Mouse (Mus musculus): ENCODE results near the gene Musk.

Musk gene

DNA sequence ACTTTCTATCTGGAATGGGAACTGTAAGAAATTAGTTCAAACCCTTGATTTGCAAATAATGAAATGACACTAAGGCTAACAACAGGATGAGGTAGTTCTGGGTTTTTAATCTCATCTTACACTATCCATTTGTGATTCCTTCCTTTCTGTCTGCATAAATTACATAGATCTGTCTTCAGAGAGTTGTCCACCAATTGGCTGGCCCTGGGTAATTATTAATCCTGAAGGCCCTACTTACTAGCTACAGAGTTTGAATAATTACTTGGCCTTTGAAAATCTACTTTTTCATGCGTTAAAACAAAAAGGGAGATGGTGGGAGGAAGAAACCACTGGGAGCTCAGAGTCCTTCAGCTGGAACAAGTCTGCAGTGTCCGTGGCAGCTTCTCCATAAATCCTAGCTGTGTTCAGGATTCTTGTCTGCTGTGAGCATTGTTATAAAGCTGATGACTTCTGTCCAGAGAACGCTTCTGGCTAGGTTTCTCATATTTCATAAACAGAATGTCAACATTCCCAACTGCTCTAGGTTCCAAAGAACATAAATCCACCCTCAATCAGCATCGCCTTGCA, 29.3 kb downstream of the Musk start:
- 76% methylated on average over 4 of the region's 4 CpGs for WGBS

DNA sequence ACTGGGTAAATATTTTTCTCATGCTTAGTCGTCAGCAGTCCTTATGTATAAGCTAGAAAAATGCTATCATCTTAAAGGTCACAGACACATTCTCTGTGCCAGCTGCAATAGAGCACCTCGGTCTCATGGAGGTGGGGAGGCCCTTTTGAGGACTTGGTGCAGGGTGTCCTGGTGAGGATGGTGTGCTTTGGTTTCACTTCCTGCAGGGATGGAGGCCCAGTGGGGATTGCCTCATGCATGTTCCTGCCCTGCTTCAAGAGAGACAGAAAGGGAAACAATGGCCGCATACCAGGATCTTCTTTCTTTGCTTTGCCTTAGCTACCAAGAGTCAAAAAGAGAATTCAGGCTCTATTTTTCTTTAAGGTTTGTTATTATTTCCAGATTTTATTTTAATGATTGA, 31.8 kb downstream of the Musk start:
- WGBS: 65% methylated on average over 3 of the region's 3 CpGs

DNA sequence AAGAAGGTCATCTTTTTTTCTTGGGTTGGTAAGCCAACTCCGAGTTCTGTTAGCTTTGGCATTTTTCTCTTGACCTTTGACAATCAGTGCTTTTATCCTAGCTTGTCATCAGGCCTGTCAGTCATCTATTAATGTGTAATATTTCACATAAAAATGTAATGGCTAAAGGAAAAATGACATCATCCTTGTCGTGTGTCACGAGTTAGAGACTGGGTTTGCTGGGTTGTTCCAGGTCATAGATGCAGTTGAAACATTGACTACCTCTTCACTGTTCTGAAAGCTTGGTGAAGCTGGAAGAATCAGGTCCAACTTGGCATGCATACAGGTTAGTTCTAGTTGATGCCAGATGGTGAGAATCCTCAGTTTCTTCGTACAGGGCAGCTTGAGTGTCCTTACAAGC, 34.5 kb downstream of the Musk start:
- 70% methylated on average over 4 of the region's 4 CpGs for WGBS

DNA sequence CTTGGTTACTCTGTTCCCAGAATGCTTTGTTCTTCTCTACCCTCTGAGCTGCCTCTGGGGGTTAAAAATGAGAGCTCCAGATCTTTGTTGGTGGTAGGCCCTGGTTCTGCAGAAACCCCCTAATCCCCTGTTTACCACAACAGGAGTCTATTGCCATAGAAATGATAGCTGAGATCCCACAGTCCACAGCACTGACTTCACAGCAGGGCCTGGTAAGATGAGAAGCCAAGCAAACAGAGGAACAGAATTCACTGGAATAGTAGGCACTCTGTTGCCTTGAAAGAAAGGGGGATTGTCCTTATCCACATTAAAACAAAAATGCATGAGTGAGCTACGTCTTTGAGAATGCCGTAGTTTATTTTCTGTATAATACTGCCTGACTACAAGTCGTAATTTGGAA, 41.0 kb downstream of the Musk start:
- WGBS: 65% methylated on average over 3 of the region's 3 CpGs

DNA sequence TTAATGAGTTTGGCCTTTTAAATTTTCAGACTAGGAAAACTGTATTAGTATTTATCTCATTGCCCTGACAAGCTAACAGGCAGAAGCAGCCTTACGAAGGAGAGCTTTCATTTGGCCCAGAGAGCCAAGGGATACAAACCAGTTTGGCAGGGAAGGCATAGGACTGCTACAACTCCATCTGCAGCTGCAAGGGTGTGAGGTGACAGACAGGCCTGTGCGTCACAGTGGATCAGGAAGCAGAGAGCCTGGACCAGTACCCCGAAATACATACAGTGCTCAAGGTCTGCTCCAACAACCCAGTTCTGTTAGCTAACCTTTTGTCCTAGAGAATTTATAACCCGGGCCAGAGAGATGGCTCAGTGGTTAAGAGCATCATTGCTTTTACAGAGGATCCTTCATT, 42.5 kb downstream of the Musk start:
- 79% methylated on average over 4 of the region's 4 CpGs for WGBS

DNA sequence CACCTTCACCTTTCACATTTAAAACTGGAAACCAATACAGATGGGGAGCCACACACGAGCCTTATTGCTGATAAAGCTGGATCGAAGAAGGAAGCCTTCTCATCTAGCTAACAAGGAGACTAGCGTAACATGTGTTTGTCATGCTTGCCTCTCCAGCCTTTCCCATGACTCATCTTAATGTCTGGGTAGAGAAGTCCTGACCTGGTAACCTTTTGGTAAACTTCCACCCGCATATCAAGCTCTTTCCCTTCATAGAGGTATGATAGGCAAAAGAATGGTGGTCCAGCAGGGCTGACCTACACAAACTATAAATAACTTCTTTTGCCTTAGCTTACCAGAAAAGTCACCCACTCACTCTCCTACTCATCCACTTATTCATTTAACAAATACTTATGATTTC, 44.3 kb downstream of the Musk start:
- WGBS: 95% methylated on average over 4 of the region's 4 CpGs

DNA sequence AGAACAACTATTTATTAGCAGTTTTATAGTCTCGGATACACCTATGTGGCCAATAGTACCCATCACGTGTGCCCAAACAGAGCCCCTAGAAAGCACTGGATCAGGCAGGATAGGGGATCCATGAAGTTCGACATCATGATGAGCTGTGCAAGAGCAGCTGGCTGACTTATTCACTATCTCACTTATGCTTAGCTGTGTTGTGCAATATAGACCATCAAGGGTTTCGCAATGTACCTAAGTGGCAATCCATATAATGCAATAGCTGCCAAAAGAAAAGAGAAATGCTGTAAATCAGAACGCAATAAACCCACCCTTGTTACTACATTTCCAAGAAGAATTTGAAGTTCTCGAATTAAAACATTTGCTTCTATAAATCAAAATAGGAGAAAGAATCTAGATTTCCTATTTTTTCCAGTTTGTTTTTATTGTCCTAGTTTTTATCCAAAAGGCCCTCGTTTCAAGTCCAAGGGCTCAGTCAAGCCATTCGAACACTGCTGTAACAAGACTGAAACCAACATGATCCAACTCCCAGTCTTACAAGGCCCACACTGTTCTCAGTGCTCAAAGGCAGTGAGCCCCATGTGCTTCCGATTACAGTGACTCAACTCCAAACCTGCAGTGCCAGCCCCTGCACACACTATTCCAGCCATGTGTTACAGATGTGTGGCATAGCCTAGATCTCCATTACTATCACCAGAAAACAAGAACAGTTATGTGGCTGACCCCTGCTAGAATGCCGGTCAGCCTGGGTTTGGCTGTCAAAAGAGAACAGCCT, 45.3 kb downstream of the Musk start:
- WGBS: 86% methylated on average over 10 of the region's 10 CpGs

DNA sequence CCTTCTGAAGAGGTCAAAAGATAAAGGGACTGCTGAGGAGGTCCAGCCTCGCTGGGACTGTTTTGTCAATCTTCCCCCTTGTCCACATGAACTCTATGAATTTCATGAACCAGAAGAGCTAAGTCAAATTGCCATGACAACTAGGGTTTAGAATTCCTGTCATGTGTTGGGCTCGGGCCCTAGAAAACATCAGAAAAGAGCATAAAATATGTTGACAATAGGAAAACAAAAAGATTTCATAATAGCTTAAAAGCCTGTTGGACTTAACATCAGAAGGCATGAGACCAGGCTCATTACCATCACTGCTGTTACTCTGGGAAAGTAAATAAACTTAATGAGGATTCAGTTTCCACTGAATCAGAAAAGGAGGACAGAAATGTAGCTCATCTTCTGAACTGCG, 46.6 kb downstream of the Musk start:
- 61% methylated on average over 3 of the region's 3 CpGs for WGBS

DNA sequence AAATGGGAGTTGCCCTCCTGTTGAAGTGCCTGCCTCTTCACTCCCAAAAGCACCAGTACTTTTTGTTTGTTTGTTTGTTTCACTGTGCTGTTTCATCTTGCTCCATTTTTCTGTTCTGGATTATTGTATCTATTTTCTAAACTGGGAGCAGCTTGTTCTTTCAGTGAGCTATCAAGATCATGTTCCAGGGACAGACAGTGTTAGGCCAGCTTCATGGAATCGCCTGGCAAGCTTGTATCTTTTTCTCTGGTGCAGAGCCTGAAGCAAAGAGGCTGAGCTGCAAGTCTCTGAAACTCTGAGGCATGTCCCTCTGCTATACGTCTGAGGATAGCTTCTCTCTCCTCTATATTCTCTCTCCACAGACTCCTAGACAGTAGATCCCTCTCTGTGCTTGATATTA, 50.5 kb downstream of the Musk start:
- WGBS: 87% methylated on average over 2 of the region's 2 CpGs

DNA sequence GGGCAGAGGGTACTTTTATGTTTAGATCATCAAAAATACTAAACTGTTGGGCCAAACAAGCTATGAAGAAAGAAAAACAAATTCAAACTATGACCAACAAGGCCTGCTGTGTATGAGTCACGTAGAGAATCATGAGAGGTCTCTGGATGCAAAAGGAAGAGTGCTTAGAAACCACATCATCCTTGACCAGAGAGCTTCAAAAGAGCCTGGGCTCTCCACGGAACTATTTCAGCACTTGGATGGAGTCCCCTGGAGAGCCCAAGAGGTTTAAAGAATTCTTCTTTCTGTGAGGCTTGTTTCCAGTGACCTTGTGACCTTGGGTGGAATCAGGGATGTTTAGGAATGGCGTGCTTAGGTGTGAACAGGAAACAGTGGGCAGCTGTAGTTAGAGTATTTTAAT, 53.5 kb downstream of the Musk start:
- WGBS: 65% methylated on average over 3 of the region's 3 CpGs

DNA sequence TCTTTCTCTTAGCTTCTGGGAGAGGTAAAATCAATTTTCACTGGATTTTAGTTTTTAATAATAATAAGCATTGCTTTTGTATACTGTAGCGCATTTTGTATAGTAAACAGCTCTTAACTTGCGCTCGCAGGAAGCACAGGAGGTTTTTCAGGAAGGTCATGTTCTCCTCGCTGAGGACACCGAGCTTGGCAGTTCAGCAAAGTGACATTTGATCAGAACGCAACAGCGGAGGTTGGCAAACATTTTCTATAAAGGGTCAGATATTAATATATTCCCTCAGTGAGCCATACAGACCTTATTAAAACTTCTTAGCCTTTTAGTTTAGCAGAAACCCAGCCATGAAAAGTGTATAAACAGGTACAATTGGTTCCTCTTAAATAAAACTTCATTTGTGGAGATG, 64.4 kb downstream of the Musk start:
- WGBS: 90% methylated on average over 7 of the region's 7 CpGs

DNA sequence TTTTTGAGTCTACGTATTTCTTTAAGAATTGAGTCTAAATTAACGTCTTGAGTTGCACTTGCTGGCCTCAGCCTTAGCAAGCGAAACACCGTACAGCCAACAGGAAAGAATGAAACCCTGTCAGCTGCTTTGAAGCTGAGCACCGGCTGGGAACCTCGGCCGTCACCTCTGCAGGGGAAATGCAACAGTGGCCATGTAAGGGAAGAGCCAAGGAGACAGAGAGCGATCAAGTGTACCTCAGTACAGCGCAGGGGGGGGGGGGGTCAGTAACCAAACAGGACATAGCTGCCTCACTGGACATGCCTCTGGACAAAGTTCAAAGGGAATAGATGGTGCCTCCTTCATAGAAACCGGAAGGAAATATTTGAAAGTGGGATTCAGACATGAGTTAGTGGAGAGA, 65.4 kb downstream of the Musk start:
- 70% methylated on average over 10 of the region's 10 CpGs for WGBS

DNA sequence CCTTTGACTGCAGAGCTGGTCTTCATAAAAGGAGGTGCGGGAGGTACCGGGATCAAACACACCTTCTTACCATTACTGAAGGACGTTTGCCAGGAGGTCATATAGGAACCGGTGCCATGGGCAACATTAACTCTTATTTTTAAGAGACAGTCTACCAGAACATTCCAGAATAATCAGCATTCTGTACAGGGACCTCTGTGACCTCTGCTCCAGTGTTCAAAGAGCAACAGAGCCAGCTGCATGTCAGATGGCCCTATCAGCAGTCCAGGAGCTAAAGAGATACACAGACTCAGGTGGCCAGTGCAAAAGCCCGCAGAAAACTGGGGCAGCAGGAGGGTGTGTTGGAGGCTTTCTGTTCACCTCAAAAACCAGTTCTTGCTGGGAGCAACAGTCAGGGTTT, 65.8 kb downstream of the Musk start:
- WGBS: 90% methylated on average over 5 of the region's 5 CpGs

DNA sequence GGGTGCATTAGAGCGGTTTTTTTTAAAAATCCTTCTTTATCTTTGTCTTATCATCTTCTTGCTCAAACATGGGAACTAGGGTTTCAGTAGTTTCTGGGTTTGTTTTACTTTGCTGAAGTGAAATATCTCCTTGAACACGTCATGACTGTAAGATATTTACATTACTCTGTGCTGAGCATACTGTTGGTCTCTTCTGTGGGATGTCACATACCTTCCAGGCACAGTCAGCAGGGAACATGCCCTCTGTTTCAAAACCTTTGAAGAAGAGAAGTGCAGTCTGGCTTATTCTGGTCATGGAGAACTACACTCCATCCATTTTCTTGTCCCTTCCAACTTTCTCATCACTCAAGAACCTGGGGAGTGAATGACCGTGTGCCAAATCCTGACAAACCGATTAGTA, 73.2 kb downstream of the Musk start:
- WGBS: 90% methylated on average over 4 of the region's 4 CpGs

DNA sequence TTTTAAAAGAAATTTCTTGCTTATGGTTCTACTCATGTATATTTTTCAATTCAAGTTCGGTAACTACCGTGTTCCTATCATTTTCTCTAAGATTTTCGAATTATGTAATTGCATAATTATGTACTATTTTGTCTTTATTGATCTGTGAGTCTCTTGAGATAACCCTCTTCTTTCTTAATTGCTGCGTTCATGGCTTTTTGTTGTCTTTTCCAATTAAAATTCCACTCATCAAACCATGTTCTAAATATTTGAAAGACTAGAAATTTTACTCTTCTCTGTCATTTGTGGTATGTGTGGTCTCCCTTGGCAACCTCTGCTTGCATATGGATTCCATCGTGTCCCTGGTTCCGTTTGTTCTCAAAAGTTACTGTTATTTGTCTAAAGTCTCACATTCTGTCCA, 79.6 kb downstream of the Musk start:
- 76% methylated on average over 6 of the region's 6 CpGs for WGBS

DNA sequence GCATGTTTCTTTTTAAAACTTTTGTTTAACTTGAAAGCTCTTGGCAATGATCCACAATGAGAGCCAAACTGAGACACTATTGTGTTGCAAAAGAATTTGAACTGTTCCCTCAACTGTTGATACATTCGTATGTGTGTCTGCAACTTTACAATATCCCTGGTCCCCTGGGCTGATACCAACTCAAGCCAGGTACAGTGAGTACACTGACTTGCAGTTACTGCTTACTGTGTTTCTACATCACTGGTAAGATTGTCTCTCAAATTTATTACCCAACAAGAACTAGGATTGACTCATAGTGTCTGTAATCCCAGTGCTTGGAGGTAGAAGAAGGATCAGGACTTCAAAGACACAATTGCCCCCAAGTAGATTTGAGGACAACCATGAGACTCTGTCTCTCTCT, 85.3 kb downstream of the Musk start:
- 60% methylated on average over 1 of the region's 1 CpGs for WGBS

DNA sequence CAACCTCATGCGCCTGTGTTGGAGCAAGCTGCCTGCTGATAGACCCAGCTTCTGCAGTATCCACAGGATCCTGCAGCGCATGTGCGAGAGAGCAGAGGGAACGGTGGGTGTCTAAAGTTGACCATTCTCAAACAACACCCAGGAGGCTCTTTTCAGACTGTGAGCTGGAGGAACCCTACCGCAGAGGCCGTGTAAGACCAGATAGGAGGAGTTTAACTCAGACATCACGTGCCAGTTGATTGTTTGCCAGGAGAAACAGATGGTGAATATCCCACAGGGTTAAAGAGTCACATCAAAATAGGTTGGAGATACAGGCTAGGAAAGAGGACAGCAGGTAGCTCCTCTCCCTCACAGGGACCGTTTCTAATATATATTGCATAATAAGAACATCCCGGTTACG, 87.8 kb downstream of the Musk start:
- 79% methylated on average over 10 of the region's 10 CpGs for WGBS

DNA sequence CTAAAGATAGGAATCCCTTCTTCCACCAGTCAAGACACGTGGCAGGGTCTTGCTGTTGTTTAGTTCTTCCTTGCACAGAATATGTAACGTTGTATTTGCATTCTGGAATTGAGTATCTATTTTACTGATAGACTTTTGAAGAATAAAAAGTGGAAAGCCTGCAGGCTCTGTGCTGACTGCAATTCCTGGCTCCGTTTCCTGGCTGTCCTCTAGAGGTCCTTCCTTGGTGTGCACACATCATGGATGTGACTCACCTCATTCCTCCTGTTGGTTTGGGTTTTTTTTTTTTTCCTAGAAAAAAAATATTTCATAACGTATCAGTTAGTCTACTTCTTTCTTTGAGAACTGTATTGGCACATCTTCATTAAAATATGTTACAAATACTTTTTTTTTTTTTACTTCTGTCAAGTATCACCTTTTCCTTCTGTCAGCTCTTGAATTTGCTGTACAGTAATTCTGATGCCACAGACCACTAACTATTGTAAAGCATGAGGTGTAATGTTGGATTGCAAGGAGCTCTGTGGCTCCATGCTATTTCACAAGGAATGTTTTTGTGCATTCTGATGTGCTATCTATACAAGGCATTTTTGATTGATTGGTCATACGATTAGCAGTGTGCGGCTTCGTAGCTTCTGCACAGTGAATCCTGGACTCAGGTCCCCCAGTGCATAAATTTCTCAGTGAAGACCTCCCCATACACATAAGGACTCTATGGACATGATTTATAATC, 88.5 kb downstream of the Musk start:
- WGBS: 77% methylated on average over 7 of the region's 7 CpGs

DNA sequence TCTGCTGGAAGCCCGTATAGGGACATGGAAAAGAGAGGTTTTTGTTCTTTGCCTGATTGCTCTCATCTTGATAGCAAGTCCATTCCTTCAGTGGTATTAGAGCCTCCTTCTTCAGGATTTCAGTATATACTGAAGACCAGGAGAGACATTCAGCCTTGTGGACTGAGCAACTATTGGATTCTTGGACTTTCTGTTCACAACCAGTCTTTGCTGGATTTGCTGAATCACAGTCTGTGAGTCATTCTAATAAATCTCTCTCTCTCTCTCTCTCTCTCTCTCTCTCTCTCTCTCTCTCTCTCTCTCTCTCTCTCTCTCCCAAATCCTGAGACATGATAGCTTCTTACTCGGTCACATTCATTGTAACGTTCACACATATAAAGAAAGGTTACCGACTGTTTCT, 93.4 kb downstream of the Musk start:
- WGBS: 78% methylated on average over 4 of the region's 4 CpGs

DNA sequence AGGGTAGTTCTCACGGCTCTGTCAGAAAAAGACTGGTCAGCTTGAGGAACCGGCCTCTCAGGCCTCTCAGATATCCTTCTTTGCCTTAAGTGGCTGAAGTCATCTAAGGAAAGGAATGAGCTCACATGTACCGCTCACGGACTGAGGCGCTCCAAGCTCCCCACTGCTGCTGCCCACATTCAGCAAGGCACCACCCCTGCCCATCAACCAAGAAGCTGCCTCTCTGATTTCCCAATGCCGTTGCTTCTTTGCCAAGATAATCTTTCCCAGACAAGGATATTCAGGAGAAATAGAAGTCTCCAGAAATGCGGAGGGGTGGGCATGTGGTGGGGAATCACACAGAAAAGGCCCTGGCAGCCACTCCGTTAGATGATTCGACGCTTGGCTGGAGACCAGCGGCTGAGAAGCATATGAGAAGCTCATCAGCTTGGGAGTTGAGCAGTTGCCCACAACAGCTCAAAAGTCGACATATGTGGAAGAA, 115.1 kb downstream of the Musk start:
- 46% methylated on average over 12 of the region's 12 CpGs for WGBS

DNA sequence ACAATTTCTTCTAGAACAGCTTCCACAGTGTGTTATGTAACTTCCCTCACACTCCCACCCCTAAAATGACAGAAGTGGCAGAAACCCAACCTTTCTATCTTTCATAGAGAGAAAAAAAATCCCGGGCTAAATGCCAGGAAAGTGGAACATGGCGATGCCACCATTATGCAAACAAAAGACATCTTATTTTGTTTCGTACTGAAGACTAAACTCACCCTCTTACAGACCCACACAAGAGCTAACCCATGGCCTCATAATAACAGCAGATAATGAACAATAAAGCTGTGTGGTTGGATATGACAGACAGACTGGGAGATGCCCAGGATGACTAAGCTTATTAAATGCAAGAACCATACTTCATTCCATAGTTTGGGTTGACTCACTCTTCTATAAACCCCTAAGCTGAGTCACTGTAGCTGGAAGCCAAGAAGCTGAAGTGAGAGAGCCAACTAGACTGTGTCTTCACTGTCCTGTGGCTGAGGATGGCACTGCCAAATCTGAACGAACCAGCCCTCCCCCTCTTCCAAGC, 116.3 kb downstream of the Musk start:
- WGBS: 29% methylated on average over 4 of the region's 4 CpGs
